ENCODE assay signal across 9 mouse cellular contexts in genomic region chr9:52678179-52678838, GRCm38 (mm10). TPM values are rescaled to one million over a fixed set of nuclear protein-coding genes. Genes with fewer than 3 reads are reported as not detected.
DNase-seq lines count a peak whose midpoint lies in the region; ATAC-seq and TF ChIP-seq lines count a peak whose summit lies in the region.
"Had no signal": no experiment of that assay in that cellular context is flagged by ENCODE, and none has a peak within 500 bp of the region (broad histone marks: within the 10 kb centered on the region; RNA-seq: fewer than 3 reads in every experiment).

No protein-coding gene starts in this region.

- H3K9ac ChIP-seq in forebrain, postnatal 0 days: peak overlapping the region; percentile 73

- DNase-seq in heart, embryonic 10.5 days (ENCODE audit: low spot score): no peak
- DNase-seq in heart, postnatal 14 days: no peak
- peak; percentile 60 for DNase-seq in brain, adult 2 months (ENCODE audit: low read depth, low spot score)
- peak; percentile 58 for DNase-seq in forebrain, postnatal 0 days
- DNase-seq in layer of hippocampus, postnatal 14 days (ENCODE audit: low spot score in 2 of 2): peak; percentile 27 to 51
- peak; percentile 42 for DNase-seq in neural tube, embryonic 10.5 days (ENCODE audit: extremely low spot score, low spot score)
- no peak for DNase-seq in adrenal gland, adult 2 months

- under 1% methylated on average over 28 of the region's 28 CpGs for WGBS in heart, embryonic 10.5 days
- under 1% methylated on average over 28 of the region's 28 CpGs for WGBS in forebrain, postnatal 0 days

- no peak overlapping the region for H3K27ac ChIP-seq in heart, embryonic 10.5 days
- peak overlapping the region; percentile 89 for H3K27ac ChIP-seq in forebrain, postnatal 0 days (ENCODE audit: low read depth, low read length)

- no peak for TF ChIP-seq CTCF in forebrain, postnatal 0 days (IDR thresholded peaks at IDR 0.05; ENCODE audit: low read depth)

- H3K4me3 ChIP-seq in heart, embryonic 10.5 days: peak overlapping the region; percentile 61
- peak overlapping the region; percentile 68 for H3K4me3 ChIP-seq in forebrain, postnatal 0 days (ENCODE audit: low read depth, low read length)
- H3K4me3 ChIP-seq: myocyte had no signal

- intact Hi-C loops in heart, postnatal 14 days (cut with DNase I): no loop called here

- no peaks in the 10 kb centered on the region for H3K36me3 ChIP-seq in heart, embryonic 10.5 days
- H3K36me3 ChIP-seq in forebrain, postnatal 0 days (ENCODE audit: insufficient read depth): no peaks in the 10 kb centered on the region

- peak overlapping the region; percentile 87 for H3K4me2 ChIP-seq in forebrain, postnatal 0 days (ENCODE audit: low read depth)

- peaks cover 22% of the 10 kb centered on the region for H3K4me1 ChIP-seq in heart, embryonic 10.5 days
- peaks cover 11% of the 10 kb centered on the region; the same call in 1 of the 2 replicates for H3K4me1 ChIP-seq in forebrain, postnatal 0 days (ENCODE audit: insufficient read depth)

- no peaks in the 10 kb centered on the region for H3K9me3 ChIP-seq in heart, embryonic 10.5 days
- H3K9me3 ChIP-seq in forebrain, postnatal 0 days (ENCODE audit: low read length): no peaks in the 10 kb centered on the region

- ATAC-seq in forebrain, postnatal 0 days: peak; percentile 27
- ATAC-seq in megakaryocyte progenitor cell, adult 5-6 weeks (replicated peaks; ENCODE audit: poor library complexity): no peak

- peaks cover 44% of the 10 kb centered on the region for H3K27me3 ChIP-seq in heart, embryonic 10.5 days (ENCODE audit: insufficient read depth, poor library complexity, severe bottlenecking)
- no peaks in the 10 kb centered on the region for H3K27me3 ChIP-seq in forebrain, postnatal 0 days (ENCODE audit: insufficient read depth, low read length)

RNA-seq across cellular contexts. Expression of gene AI593442, which starts 1.3 kb away (rescaled TPM):
- 0.04 and 0.09 TPM in 2 replicates for polyA plus RNA-seq in heart, embryonic 10.5 days (2016; fragmentation: Nextera tagmentation; extraction: Ambion mirVana)
- 1 to 10 TPM in 1 of 2 experiments, under 1 TPM in 1; 0.63 to 2.1 TPM for total RNA-seq in heart, postnatal 14 days (2021)
- total RNA-seq in forebrain, postnatal 0 days (2014; rRNA removed): 24.1 and 25.3 TPM in 2 replicates
- 42.4 and 77.7 TPM in 2 replicates for polyA plus RNA-seq in forebrain, postnatal 0 days (2015; fragmentation: Nextera tagmentation; extraction: Ambion mirVana)
- 100 to 1,000 TPM in 1 of 2 experiments, 10 to 100 TPM in 1; 88.6 to 110 TPM for total RNA-seq in layer of hippocampus, postnatal 14 days (2021)
- not detected in 2 replicates for total RNA-seq in megakaryocyte progenitor cell, adult 5-6 weeks (2015)
- total RNA-seq in megakaryocyte progenitor cell, adult 5-6 weeks (2017): not detected in 2 replicates
- total RNA-seq in adrenal gland, adult 2 months (2021): under 1 TPM in 1 of 2 experiments, not detected in 1; 0.06 TPM
- 0.03 and 0.04 TPM in 2 replicates for polyA plus RNA-seq in adrenal gland, adult 2 months (2012; rRNA removed)
- polyA plus RNA-seq: myocyte had no signal

Comparison
In these comparisons a context has a peak if more than half of its experiments do, and no peak if none do; other contexts are left out.
1. DNase-seq: peak in brain, adult 2 months (single experiment), forebrain, postnatal 0 days (single experiment), layer of hippocampus, postnatal 14 days (2 of 2) and neural tube, embryonic 10.5 days (single experiment); none in heart, embryonic 10.5 days (single experiment), heart, postnatal 14 days (0 of 2) and adrenal gland, adult 2 months (single experiment).